Mouse (Mus musculus) cerebellum, adult 2 months (tissue): ENCODE measurements at regions not wholly inside any gene's neighbourhood (a gene's known extent, or its start where the extent isn't known, plus 50 kb on each side); places are given as distances from the start of the nearest gene placed in this dataset.

ENCODE experiments used
- DNase-seq, 2 experiments: peaks; one replicate each; pipeline ENCODE4 v3.0.0; 2021
- H3K27ac ChIP-seq: fragments of 200-500 bp; 2 replicates; pipeline ENCODE4 v1.5.1; 2012; ENCODE audit warnings: low read length, control low read depth, inconsistent platforms; ENCODE audit not compliant: insufficient read depth
- H3K27me3 ChIP-seq: fragments of 200-500 bp; 2 replicates; pipeline ENCODE4 v1.6.1; 2012; ENCODE audit warnings: inconsistent platforms, mild to moderate bottlenecking, low read length, moderate library complexity; ENCODE audit not compliant: control insufficient read depth, insufficient read depth
- H3K4me1 ChIP-seq: fragments of 200-500 bp; 2 replicates; pipeline ENCODE4 v1.6.1; 2011; ENCODE audit warnings: low read length; ENCODE audit not compliant: control insufficient read depth, insufficient read depth
- H3K4me3 ChIP-seq: fragments of 200-500 bp; replicated peaks from 2 replicates; pipeline ENCODE3; 2011; ENCODE audit warnings: mild to moderate bottlenecking, low read depth, low read length, control low read depth; ENCODE audit not compliant: insufficient read depth
- CTCF ChIP-seq: fragments of 200-500 bp; IDR thresholded peaks from 2 replicates; pipeline ENCODE4 v1.5.1; 2011; ENCODE audit warnings: low read depth, mild to moderate bottlenecking, control low read depth, low read length, moderate library complexity, borderline replicate concordance; ENCODE audit not compliant: insufficient read depth
- POLR2A ChIP-seq: fragments of 200-500 bp; IDR thresholded peaks from 2 replicates; pipeline ENCODE4 v1.6.1; 2011; ENCODE audit warnings: low read length, control low read depth, borderline replicate concordance; ENCODE audit not compliant: insufficient read depth
- WGBS: fragments of 180-500 bp; shearing (Covaris S2); methylation state at CpG from one replicate; pipeline ENCODE4 v1.1.7; 2018; 5-methylcytosine and 5-hydroxymethylcytosine counted together

- 75% methylated on average over 3 of the region's 3 CpGs for WGBS
- no peak for DNase-seq
- Histone ChIP-seq H3K27ac (no peak overlapping the region), H3K27me3 (no peaks in the 10 kb centered on the region), H3K4me3 (no peak overlapping the region), H3K4me1 (no peaks in the 10 kb centered on the region)
- TF ChIP-seq CTCF: no peak
- TF ChIP-seq POLR2A: no peak
These were observed 204.1 kb upstream of the Sfrp2 start for GRCm38 (mm10) chr3:83562026-83562425.

DNA sequence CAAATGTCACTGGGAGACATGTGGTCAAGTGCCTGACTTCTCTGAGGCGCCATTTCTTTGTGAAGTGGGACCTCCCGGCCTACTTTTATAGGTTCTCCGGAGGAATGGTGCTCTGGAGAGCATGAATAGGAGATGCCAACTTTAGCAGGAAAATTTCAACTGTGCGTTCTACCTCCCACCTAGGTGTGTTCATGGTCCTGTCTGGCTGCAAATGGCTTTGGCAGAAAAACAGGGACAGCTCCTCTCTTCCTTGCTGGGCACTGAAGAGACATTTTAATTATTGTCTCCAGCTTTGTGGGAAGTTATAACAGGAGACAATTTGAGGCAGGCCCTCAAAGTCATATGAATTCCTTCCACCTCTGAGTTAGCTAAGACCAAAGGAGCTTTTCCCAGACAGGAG, 190.6 kb upstream of the Sfrp2 start:
- no peak for TF ChIP-seq POLR2A
- no peak for TF ChIP-seq CTCF
- Histone ChIP-seq H3K27me3 (no peaks in the 10 kb centered on the region; the same call in 1 of the 2 replicates), H3K4me3 (no peak overlapping the region), H3K27ac (no peak overlapping the region), H3K4me1 (no peaks in the 10 kb centered on the region)
- WGBS: 34% methylated on average over 4 of the region's 4 CpGs
- DNase-seq: no peak

GRCm38 (mm10) chr3:83576155-83576554, 190.0 kb upstream of the Sfrp2 start:
- DNase-seq: peak; percentile 7 to 33
- Histone ChIP-seq H3K27me3 (no peaks in the 10 kb centered on the region; the same call in 1 of the 2 replicates), H3K4me3 (no peak overlapping the region), H3K27ac (no peak overlapping the region), H3K4me1 (no peaks in the 10 kb centered on the region)
- TF ChIP-seq CTCF (no peak), POLR2A (no peak)
- WGBS: 15% methylated on average over 2 of the region's 2 CpGs

DNA sequence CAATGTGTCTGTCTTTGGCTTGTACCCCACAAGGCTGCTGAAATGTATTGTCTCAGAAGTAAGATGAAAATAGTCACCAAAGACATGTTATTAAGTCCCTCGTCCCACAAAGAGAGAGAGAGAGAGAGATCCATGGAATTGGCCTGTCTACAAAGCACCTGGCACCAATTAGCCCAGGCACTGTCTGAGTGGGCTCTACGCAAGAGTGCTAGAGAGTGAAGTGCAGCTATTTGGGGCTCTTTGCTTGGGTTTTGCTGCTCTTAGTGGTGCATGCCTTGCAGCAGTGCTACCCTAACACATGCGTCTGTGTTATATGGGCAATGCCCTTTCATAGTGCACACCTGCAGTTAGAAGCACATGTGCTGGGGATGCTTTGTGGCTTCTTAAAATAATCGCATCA, 185.4 kb upstream of the Sfrp2 start:
- WGBS: 59% methylated on average over 4 of the region's 4 CpGs
- H3K4me3 ChIP-seq: no peak overlapping the region
- TF ChIP-seq POLR2A: no peak
- no peak for TF ChIP-seq CTCF
- DNase-seq: no peak
- no peaks in the 10 kb centered on the region for H3K4me1 ChIP-seq
- H3K27ac ChIP-seq: no peak overlapping the region
- peaks cover 1% of the 10 kb centered on the region; the same call in 1 of the 2 replicates for H3K27me3 ChIP-seq

GRCm38 (mm10) chr3:83582256-83582655, 183.9 kb upstream of the Sfrp2 start:
- no peak for TF ChIP-seq CTCF
- no peak for TF ChIP-seq POLR2A
- H3K4me1 ChIP-seq: no peaks in the 10 kb centered on the region
- 66% methylated on average over 2 of the region's 2 CpGs for WGBS
- H3K27ac ChIP-seq: no peak overlapping the region
- DNase-seq: no peak
- peaks cover 1% of the 10 kb centered on the region; the same call in 1 of the 2 replicates for H3K27me3 ChIP-seq
- no peak overlapping the region for H3K4me3 ChIP-seq

DNA sequence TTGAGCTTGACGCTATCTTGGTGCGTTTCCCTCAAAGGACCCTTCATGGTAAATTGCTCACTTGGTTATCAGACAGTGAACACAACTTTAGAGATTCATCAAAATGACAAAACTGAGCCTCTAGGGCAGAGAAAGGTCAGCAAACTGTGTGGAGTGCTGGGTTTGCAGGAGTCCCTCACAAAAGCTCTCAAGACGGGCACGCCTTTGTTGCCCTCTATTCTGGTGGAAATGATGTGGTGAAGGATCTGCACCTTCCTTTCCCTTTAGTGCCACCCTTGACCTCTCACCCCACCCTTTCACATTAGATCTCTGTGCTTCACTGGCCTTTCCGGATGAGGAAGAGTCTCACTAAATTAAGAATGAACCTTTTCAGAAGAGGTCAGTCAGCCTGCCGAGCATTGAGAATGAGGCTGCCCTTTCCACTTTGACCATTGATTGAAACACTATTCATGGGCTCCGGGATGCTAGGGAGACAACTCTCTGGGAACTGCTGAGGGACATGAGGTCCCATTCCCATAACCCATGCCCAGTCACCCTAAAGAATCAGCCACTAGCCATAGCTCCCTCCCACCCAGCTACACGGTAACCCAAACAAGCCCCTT, 182.9 kb upstream of the Sfrp2 start:
- 55% methylated on average over 8 of the region's 8 CpGs for WGBS
- Histone ChIP-seq H3K4me1 (no peaks in the 10 kb centered on the region), H3K27ac (no peak overlapping the region), H3K27me3 (peaks cover 1% of the 10 kb centered on the region; the same call in 1 of the 2 replicates), H3K4me3 (no peak overlapping the region)
- TF ChIP-seq CTCF: no peak
- no peak for TF ChIP-seq POLR2A
- DNase-seq: no peak

DNA sequence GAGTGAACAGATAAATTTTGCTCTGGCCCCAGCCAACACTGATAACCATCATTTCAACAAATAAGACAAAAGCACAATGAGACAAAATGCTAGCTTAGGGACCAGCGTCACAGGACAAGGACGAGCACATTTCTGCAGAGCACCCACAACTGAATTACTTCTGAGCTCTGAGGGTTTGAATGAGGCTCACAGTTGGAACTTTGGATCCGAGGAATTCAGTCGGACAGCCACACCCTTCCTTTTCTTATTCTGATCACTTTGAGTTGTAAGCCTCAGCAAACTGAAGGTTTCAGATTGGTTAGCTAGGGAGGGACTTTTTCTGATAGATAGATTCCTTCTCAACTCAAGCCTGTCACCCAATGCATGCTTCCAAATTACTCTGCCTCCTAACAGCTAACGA, 180.0 kb upstream of the Sfrp2 start:
- H3K4me3 ChIP-seq: no peak overlapping the region
- TF ChIP-seq CTCF (no peak), POLR2A (no peak)
- peaks cover 1% of the 10 kb centered on the region; the same call in 1 of the 2 replicates for H3K27me3 ChIP-seq
- no peaks in the 10 kb centered on the region for H3K4me1 ChIP-seq
- H3K27ac ChIP-seq: no peak overlapping the region
- WGBS: 47% methylated on average over 5 of the region's 5 CpGs
- no peak for DNase-seq

DNA sequence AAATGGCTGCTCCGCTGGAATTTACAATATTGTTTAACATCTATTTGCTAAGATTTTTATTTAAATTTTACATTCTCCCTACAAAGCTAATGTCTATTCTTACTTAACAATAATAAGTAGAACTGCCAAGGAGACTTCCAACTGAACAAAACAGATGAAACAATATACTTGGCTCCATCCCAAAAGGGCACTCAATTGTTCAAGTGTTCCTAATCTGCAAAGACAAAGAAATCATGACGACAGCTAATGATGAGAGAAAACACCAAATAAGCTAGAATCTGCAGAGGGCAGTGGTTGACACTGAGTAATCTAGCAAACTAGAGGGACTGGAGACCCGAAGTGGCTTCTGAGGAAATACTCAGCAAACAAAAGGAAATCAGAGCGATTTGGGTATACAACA, 179.6 kb upstream of the Sfrp2 start:
- TF ChIP-seq CTCF (no peak), POLR2A (no peak)
- WGBS: 33% methylated on average over 4 of the region's 4 CpGs
- no peak overlapping the region for H3K27ac ChIP-seq
- peaks cover under 1% of the 10 kb centered on the region; the same call in 1 of the 2 replicates for H3K27me3 ChIP-seq
- H3K4me3 ChIP-seq: no peak overlapping the region
- H3K4me1 ChIP-seq: no peaks in the 10 kb centered on the region
- DNase-seq: no peak
